Mouse (Mus musculus) lung, embryonic 16.5 days (tissue): ENCODE measurements around the gene Phf1. TPM values are rescaled to one million over a fixed set of nuclear protein-coding genes. Genes with fewer than 3 reads are reported as not detected.

ENCODE experiments used
- ATAC-seq: fragments of 200-750 bp; cut with Nextera tagmentation; 2 replicates; pipeline ENCODE4 v1.8.0; 2017; ENCODE audit warnings: low read depth, mild to moderate bottlenecking, moderate library complexity
- H3K27ac ChIP-seq: fragments of 300-500 bp; sonication (generic); 2 replicates; pipeline ENCODE4 v1.5.1; 2014; ENCODE audit warnings: mild to moderate bottlenecking, control low read depth, low read length
- H3K27me3 ChIP-seq: fragments of 300-500 bp; sonication (generic); 2 replicates; pipeline ENCODE4 v1.6.1; 2014; ENCODE audit warnings: low read depth, low read length, mixed read lengths; ENCODE audit not compliant: control insufficient read depth, insufficient read depth
- H3K36me3 ChIP-seq: fragments of 300-500 bp; sonication (generic); 2 replicates; pipeline ENCODE4 v1.6.1; 2014; ENCODE audit warnings: low read length; ENCODE audit not compliant: control insufficient read depth, insufficient read depth
- H3K4me1 ChIP-seq: fragments of 300-500 bp; sonication (generic); replicated peaks from 2 replicates; pipeline ENCODE4 v1.6.1; 2014; ENCODE audit warnings: low read length, mixed read lengths; ENCODE audit not compliant: control insufficient read depth, insufficient read depth
- H3K4me2 ChIP-seq: fragments of 300-500 bp; sonication (generic); 2 replicates; pipeline ENCODE4 v1.6.1; 2014; ENCODE audit warnings: low read depth, low read length, control low read depth
- H3K4me3 ChIP-seq: fragments of 300-500 bp; sonication (generic); 2 replicates; pipeline ENCODE4 v1.5.1; 2014; ENCODE audit warnings: mild to moderate bottlenecking, low read length, control low read depth
- H3K9ac ChIP-seq: fragments of 300-500 bp; sonication (generic); 2 replicates; pipeline ENCODE4 v1.6.1; 2014; ENCODE audit warnings: low read length, control low read depth
- H3K9me3 ChIP-seq: fragments of 300-500 bp; sonication (generic); 2 replicates; pipeline ENCODE4 v1.6.1; 2016; ENCODE audit warnings: low read length; ENCODE audit not compliant: control insufficient read depth
- WGBS: fragments of 180-500 bp; shearing (Covaris S2); extraction: QIAGEN DNeasy Blood & Tissue Kit; methylation state at CpG from one replicate; pipeline ENCODE4 v1.1.7; 2014; 5-methylcytosine and 5-hydroxymethylcytosine counted together
- polyA plus RNA-seq: library from polyadenylated mRNA; unstranded; fragments of >200 nt; fragmentation: Nextera tagmentation; extraction: Ambion mirVana; gene quantifications from 2 replicates; pipeline ENCODE4 v1.2.1, GENCODE M21; 2015

Gene Phf1
- polyA plus RNA-seq, 1 experiment from 2014 or later: 10.0 TPM

- Histone ChIP-seq H3K9ac (no peak overlapping the region), H3K36me3 (no peaks in the 10 kb centered on the region), H3K27me3 (no peaks in the 10 kb centered on the region), H3K4me1 (peaks cover 40% of the 10 kb centered on the region), H3K27ac (no peak overlapping the region), H3K4me2 (peak overlapping the region; percentile 79), H3K4me3 (no peak overlapping the region), H3K9me3 (no peaks in the 10 kb centered on the region)
- WGBS: 54% methylated on average over 12 of the region's 12 CpGs
- ATAC-seq: no peak
These were observed 14.6 kb downstream of the Phf1 start for GRCm38 (mm10) chr17:26947231-26948100.

GRCm38 (mm10) chr17:26948316-26949050 is 15.6 kb downstream of the Phf1 start:
- Histone ChIP-seq H3K4me2 (peak overlapping the region; percentile 92), H3K9me3 (no peaks in the 10 kb centered on the region), H3K27ac (peak overlapping the region; percentile 64), H3K27me3 (no peaks in the 10 kb centered on the region; the same call in 1 of the 2 replicates), H3K9ac (peak overlapping the region; percentile 74), H3K36me3 (no peaks in the 10 kb centered on the region), H3K4me3 (peak overlapping the region; percentile 71), H3K4me1 (peaks cover 48% of the 10 kb centered on the region)
- peak; percentile 15; the same call in 1 of the 2 replicates for ATAC-seq
- WGBS: under 1% methylated on average over 24 of the region's 87 CpGs

- H3K4me2 ChIP-seq: peak overlapping the region; percentile 92
- H3K9ac ChIP-seq: peak overlapping the region; percentile 74
- H3K4me3 ChIP-seq: peak overlapping the region; percentile 71
- no peaks in the 10 kb centered on the region for H3K9me3 ChIP-seq
- 7% methylated on average over 13 of the region's 14 CpGs for WGBS
- peaks cover 53% of the 10 kb centered on the region for H3K4me1 ChIP-seq
- peak; percentile 13; the same call in 1 of the 2 replicates for ATAC-seq
- H3K27ac ChIP-seq: no peak overlapping the region
- no peaks in the 10 kb centered on the region; the same call in 1 of the 2 replicates for H3K27me3 ChIP-seq
- H3K36me3 ChIP-seq: no peaks in the 10 kb centered on the region
These were observed 16.3 kb downstream of the Phf1 start for GRCm38 (mm10) chr17:26949051-26949577.

GRCm38 (mm10) chr17:26949866-26950265 is 17.0 kb downstream of the Phf1 start:
- Histone ChIP-seq H3K9me3 (no peaks in the 10 kb centered on the region), H3K4me3 (no peak overlapping the region), H3K27ac (no peak overlapping the region), H3K36me3 (no peaks in the 10 kb centered on the region), H3K9ac (no peak overlapping the region), H3K27me3 (no peaks in the 10 kb centered on the region; the same call in 1 of the 2 replicates), H3K4me1 (peaks cover 53% of the 10 kb centered on the region), H3K4me2 (peak overlapping the region; percentile 92; the same call in 1 of the 2 replicates)
- WGBS: 38% methylated on average over 5 of the region's 5 CpGs
- ATAC-seq: no peak

GRCm38 (mm10) chr17:26950560-26951288 is 17.9 kb downstream of the Phf1 start:
- Histone ChIP-seq H3K9me3 (no peaks in the 10 kb centered on the region), H3K4me2 (peak overlapping the region; percentile 59), H3K36me3 (no peaks in the 10 kb centered on the region), H3K9ac (peak overlapping the region; percentile 53), H3K4me1 (peaks cover 53% of the 10 kb centered on the region), H3K27me3 (no peaks in the 10 kb centered on the region; the same call in 1 of the 2 replicates), H3K4me3 (peak overlapping the region; percentile 45), H3K27ac (peak overlapping the region; percentile 9; the same call in 1 of the 2 replicates)
- ATAC-seq: no peak
- WGBS: 20% methylated on average over 7 of the region's 7 CpGs

- H3K4me1 ChIP-seq: peaks cover 47% of the 10 kb centered on the region
- H3K9me3 ChIP-seq: no peaks in the 10 kb centered on the region
- H3K4me2 ChIP-seq: peak overlapping the region; percentile 59
- ATAC-seq: peak; percentile 59
- no peaks in the 10 kb centered on the region for H3K36me3 ChIP-seq
- peak overlapping the region; percentile 53 for H3K9ac ChIP-seq
- H3K27me3 ChIP-seq: no peaks in the 10 kb centered on the region; the same call in 1 of the 2 replicates
- H3K27ac ChIP-seq: no peak overlapping the region
- under 1% methylated on average over 11 of the region's 11 CpGs for WGBS
- H3K4me3 ChIP-seq: peak overlapping the region; percentile 45
These were observed 18.6 kb downstream of the Phf1 start for GRCm38 (mm10) chr17:26951406-26951805.

GRCm38 (mm10) chr17:26951952-26952877 is 19.4 kb downstream of the Phf1 start:
- ATAC-seq: no peak
- Histone ChIP-seq H3K27me3 (no peaks in the 10 kb centered on the region; the same call in 1 of the 2 replicates), H3K9me3 (no peaks in the 10 kb centered on the region), H3K36me3 (0 out of 2 replicates have a peak, but pooled peaks cover 2% of the 10 kb centered on the region), H3K9ac (peak overlapping the region; percentile 53), H3K4me1 (peaks cover 47% of the 10 kb centered on the region), H3K4me3 (peak overlapping the region; percentile 45), H3K4me2 (peak overlapping the region; percentile 59), H3K27ac (no peak overlapping the region)
- WGBS: 15% methylated on average over 23 of the region's 23 CpGs

- ATAC-seq: no peak
- Histone ChIP-seq H3K36me3 (peaks cover 7% of the 10 kb centered on the region; the same call in 1 of the 2 replicates), H3K9me3 (no peaks in the 10 kb centered on the region), H3K27me3 (no peaks in the 10 kb centered on the region; the same call in 1 of the 2 replicates), H3K4me1 (peaks cover 42% of the 10 kb centered on the region), H3K27ac (no peak overlapping the region), H3K4me2 (no peak overlapping the region), H3K9ac (no peak overlapping the region), H3K4me3 (no peak overlapping the region)
- WGBS: 37% methylated on average over 6 of the region's 6 CpGs
These were observed 20.3 kb downstream of the Phf1 start for GRCm38 (mm10) chr17:26953201-26953600.
